Mouse (Mus musculus) ES-Bruce4 (cell line): Measurements from ENCODE around the gene Myo1d.

Experiments
- CTCF ChIP-seq: IDR thresholded peaks from one replicate; pipeline ENCODE4 v1.8.1; 2011; ENCODE audit warnings: low read depth, low read length
- EP300 ChIP-seq: IDR thresholded peaks from 2 replicates; pipeline ENCODE4 v1.6.1; 2011; ENCODE audit warnings: low read depth, low read length; ENCODE audit not compliant: insufficient read depth

GRCm38 (mm10) chr11:80766068-80766467, 13.8 kb downstream of the Myo1d start:
- TF ChIP-seq CTCF (no peak), EP300 (no peak)
